Mouse (Mus musculus) MEL (cell line): ENCODE results near the gene Adcy4. TPM values are rescaled to one million over a fixed set of nuclear protein-coding genes. Genes with fewer than 3 reads are reported as not detected.

Experiments
- DNase-seq: peaks from one replicate; pipeline ENCODE4 v3.0.0; 2011; ENCODE audit warnings: low read depth, low spot score
- H3K27ac ChIP-seq: 2 replicates; pipeline ENCODE4 v1.5.1; 2012; ENCODE audit warnings: low read depth, mild to moderate bottlenecking, control low read depth, low read length, moderate library complexity; ENCODE audit not compliant: control insufficient read depth
- H3K27me3 ChIP-seq, 2 experiments: fragments of 150-350 bp in 1 of 2; sonication (generic) in 1 of 2; 2 replicates each; pipeline ENCODE4 v1.6.1; 2012; ENCODE audit warnings: low read length in 2 of 2, mild to moderate bottlenecking in 2 of 2, improper control_type of control experiment in 1 of 2, moderate library complexity in 1 of 2; ENCODE audit not compliant: insufficient read depth in 2 of 2, control insufficient read depth in 1 of 2
- H3K36me3 ChIP-seq, 2 experiments: 2 replicates each; pipeline ENCODE4 v1.6.1; 2012 to 2014; ENCODE audit warnings: low read length in 2 of 2, improper control_type of control experiment in 1 of 2, inconsistent platforms in 1 of 2, mild to moderate bottlenecking in 1 of 2; ENCODE audit not compliant: insufficient read depth in 2 of 2, control insufficient read depth in 1 of 2
- H3K4me1 ChIP-seq, 2 experiments: fragments of 150-350 bp in 1 of 2; sonication (generic) in 1 of 2; 2 replicates each; pipeline ENCODE4 v1.6.1; 2012; ENCODE audit warnings: low read length in 2 of 2, improper control_type of control experiment in 1 of 2, mild to moderate bottlenecking in 1 of 2; ENCODE audit not compliant: insufficient read depth in 2 of 2, control insufficient read depth in 1 of 2
- H3K4me3 ChIP-seq, 2 experiments: fragments of 150-350 bp in 1 of 2; sonication (generic) in 1 of 2; 2 replicates each; pipeline ENCODE4 v1.5.1; 2012; ENCODE audit warnings: low read depth in 2 of 2, low read length in 2 of 2, mild to moderate bottlenecking in 2 of 2, moderate library complexity in 2 of 2, control low read depth in 1 of 2, improper control_type of control experiment in 1 of 2; ENCODE audit not compliant: control insufficient read depth in 1 of 2, insufficient read depth in 1 of 2
- H3K79me2 ChIP-seq: 2 replicates; pipeline ENCODE4 v1.6.1; 2012; ENCODE audit warnings: mild to moderate bottlenecking, low read length, moderate library complexity; ENCODE audit not compliant: control insufficient read depth, poor library complexity, insufficient read depth
- H3K9ac ChIP-seq: 2 replicates; pipeline ENCODE4 v1.6.1; 2012; ENCODE audit warnings: low read depth, mild to moderate bottlenecking, control low read depth, low read length, moderate library complexity; ENCODE audit not compliant: control insufficient read depth, poor library complexity, severe bottlenecking
- H3K9me3 ChIP-seq: fragments of 150-350 bp; sonication (generic); replicated peaks from 2 replicates; pipeline ENCODE4 v1.6.1; 2012; ENCODE audit warnings: mild to moderate bottlenecking, low read length, improper control_type of control experiment, moderate library complexity; ENCODE audit not compliant: insufficient read depth
- BHLHE40 ChIP-seq: IDR thresholded peaks from 2 replicates; pipeline ENCODE4 v1.6.1; 2012; ENCODE audit warnings: low read depth, mild to moderate bottlenecking, inconsistent platforms, low read length, improper control_type of control experiment, borderline replicate concordance
- CTCF ChIP-seq, 3 experiments: IDR thresholded peaks in 2 of 3; conservative IDR thresholded peaks in 1 of 3; 2 replicates each; pipeline ENCODE4 v1.5.1; 2011 to 2012; ENCODE audit warnings: low read length in 3 of 3, low read depth in 2 of 3, mild to moderate bottlenecking in 2 of 3, improper control_type of control experiment in 1 of 3, inconsistent platforms in 1 of 3, mixed read lengths in 1 of 3, moderate library complexity in 1 of 3; ENCODE audit not compliant: control insufficient read depth in 1 of 3, insufficient read depth in 1 of 3, poor library complexity in 1 of 3, severe bottlenecking in 1 of 3
- E2F4 ChIP-seq: IDR thresholded peaks from 2 replicates; pipeline ENCODE4 v1.6.1; 2011; ENCODE audit warnings: low read depth, low read length, improper control_type of control experiment, borderline replicate concordance
- ELF1 ChIP-seq: IDR thresholded peaks from 2 replicates; pipeline ENCODE4 v1.6.1; 2014; ENCODE audit warnings: low read depth, mild to moderate bottlenecking, inconsistent platforms, low read length, improper control_type of control experiment, moderate library complexity
- ETS1 ChIP-seq: IDR thresholded peaks from 2 replicates; pipeline ENCODE4 v1.6.1; 2012; ENCODE audit warnings: low read depth, mild to moderate bottlenecking, inconsistent platforms, low read length, improper control_type of control experiment, moderate library complexity
- GATA1 ChIP-seq: IDR thresholded peaks from 2 replicates; pipeline ENCODE4 v1.6.1; 2011; ENCODE audit warnings: low read depth, low read length, improper control_type of control experiment
- HCFC1 ChIP-seq: IDR thresholded peaks from 2 replicates; pipeline ENCODE4 v1.6.1; 2012; ENCODE audit warnings: low read depth, mild to moderate bottlenecking, inconsistent platforms, low read length, improper control_type of control experiment, moderate library complexity
- JUND ChIP-seq: IDR thresholded peaks from 2 replicates; pipeline ENCODE4 v1.6.1; 2011; ENCODE audit warnings: low read depth, mild to moderate bottlenecking, improper control_type of control experiment, low read length
- MAFK ChIP-seq: IDR thresholded peaks from 2 replicates; pipeline ENCODE4 v1.6.1; 2011; ENCODE audit warnings: low read depth, mild to moderate bottlenecking, low read length, improper control_type of control experiment, borderline replicate concordance
- MAZ ChIP-seq: IDR thresholded peaks from 2 replicates; pipeline ENCODE4 v1.6.1; 2012; ENCODE audit warnings: low read depth, mild to moderate bottlenecking, inconsistent platforms, low read length, improper control_type of control experiment
- MXI1 ChIP-seq: IDR thresholded peaks from 2 replicates; pipeline ENCODE4 v1.6.1; 2011; ENCODE audit warnings: mild to moderate bottlenecking, low read depth, low read length, improper control_type of control experiment
- MYC ChIP-seq: IDR thresholded peaks from 2 replicates; pipeline ENCODE4 v1.6.1; 2011; ENCODE audit warnings: low read depth, mild to moderate bottlenecking, low read length, improper control_type of control experiment, moderate library complexity
- POLR2A ChIP-seq, 2 experiments: IDR thresholded peaks; 2 replicates each; pipeline ENCODE4 v1.6.1; 2011 to 2012; ENCODE audit warnings: low read length in 2 of 2, mild to moderate bottlenecking in 2 of 2, control low read depth in 1 of 2, improper control_type of control experiment in 1 of 2, low read depth in 1 of 2, moderate library complexity in 1 of 2; ENCODE audit not compliant: control insufficient read depth in 1 of 2, insufficient read depth in 1 of 2, poor library complexity in 1 of 2
- RAD21 ChIP-seq: IDR thresholded peaks from 2 replicates; pipeline ENCODE4 v1.6.1; 2011; ENCODE audit warnings: mild to moderate bottlenecking, low read depth, low read length, improper control_type of control experiment
- SIN3A ChIP-seq: IDR thresholded peaks from 2 replicates; pipeline ENCODE4 v1.6.1; 2012; ENCODE audit warnings: low read length, improper control_type of control experiment, inconsistent platforms
- SMC3 ChIP-seq: IDR thresholded peaks from 2 replicates; pipeline ENCODE4 v1.6.1; 2011; ENCODE audit warnings: low read depth, low read length, improper control_type of control experiment
- TBP ChIP-seq: IDR thresholded peaks from 2 replicates; pipeline ENCODE4 v1.8.0; 2011; ENCODE audit warnings: low read depth, low read length, improper control_type of control experiment
- TCF12 ChIP-seq: IDR thresholded peaks from 2 replicates; pipeline ENCODE4 v1.6.1; 2014; ENCODE audit warnings: low read depth, mild to moderate bottlenecking, inconsistent platforms, low read length, improper control_type of control experiment, moderate library complexity
- UBTF ChIP-seq: IDR thresholded peaks from 2 replicates; pipeline ENCODE4 v1.6.1; 2012; ENCODE audit warnings: low read depth, mild to moderate bottlenecking, inconsistent platforms, low read length, improper control_type of control experiment, moderate library complexity, borderline replicate concordance; ENCODE audit not compliant: insufficient read depth
- USF2 ChIP-seq, 2 experiments: IDR thresholded peaks; 2 replicates each; pipeline ENCODE4 v1.6.1; 2011 to 2012; ENCODE audit warnings: improper control_type of control experiment in 2 of 2, low read length in 2 of 2, borderline replicate concordance in 1 of 2, inconsistent platforms in 1 of 2, low read depth in 1 of 2, mild to moderate bottlenecking in 1 of 2; ENCODE audit not compliant: insufficient read depth in 1 of 2
- ZC3H11A ChIP-seq: IDR thresholded peaks from 2 replicates; pipeline ENCODE4 v1.6.1; 2012; ENCODE audit warnings: low read depth, mild to moderate bottlenecking, inconsistent platforms, low read length, improper control_type of control experiment
- ZMIZ1 ChIP-seq: IDR thresholded peaks from 2 replicates; pipeline ENCODE4 v1.6.1; 2012; ENCODE audit warnings: low read depth, mild to moderate bottlenecking, inconsistent platforms, low read length, improper control_type of control experiment, moderate library complexity
- polyA plus RNA-seq, 2 experiments: library from polyadenylated mRNA; stranded (reverse) in 1 of 2; unstranded in 1 of 2; fragments of >175 nt in 1 of 2; fragments of >200 nt in 1 of 2; gene quantifications; 2 replicates each; pipeline versions ENCODE4 v1.2.1 to v1.2.4; 2012; ENCODE audit warnings: low replicate concordance in 2 of 2, low read depth in 1 of 2; ENCODE audit not compliant: insufficient read length in 2 of 2, insufficient read depth in 1 of 2, missing spikeins in 1 of 2
- total RNA-seq: library from RNA; depleted of rRNA; stranded (reverse); fragments of 300-350 nt; gene quantifications from 2 replicates; pipeline ENCODE4 v1.2.3, GENCODE M21; 2012

Gene Adcy4
- total and polyA plus RNA-seq, 3 experiments = 0.19 to 0.35 TPM; not detected in 1

DNA sequence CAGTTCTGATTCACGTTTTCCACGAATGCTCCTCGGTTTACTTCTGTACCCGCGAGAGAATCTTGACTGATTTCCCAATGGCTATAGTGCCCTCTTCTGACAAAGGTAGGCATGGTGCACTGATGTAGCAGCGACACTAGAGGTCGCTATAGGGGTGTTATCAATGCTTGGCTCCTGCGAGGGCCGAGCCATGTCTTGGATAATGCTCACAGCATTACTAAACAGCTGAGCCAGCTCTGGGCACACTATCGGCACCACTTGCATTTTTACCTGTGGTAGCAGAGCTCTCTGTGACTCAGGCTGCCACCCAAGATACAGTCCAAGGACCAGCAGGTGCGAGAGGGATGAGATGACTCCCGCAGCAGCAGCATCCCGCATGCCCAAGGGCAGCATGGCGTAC lies 2.6 kb downstream of the Adcy4 start:
- Histone ChIP-seq H3K27me3 (no peaks in the 10 kb centered on the region), H3K79me2 (no peaks in the 10 kb centered on the region), H3K9ac (no peak overlapping the region), H3K4me1 (peaks cover 5 to 12% of the 10 kb centered on the region in 2 experiments; a peak in 3 of 4 replicates), H3K36me3 (peaks cover 0 to 7% of the 10 kb centered on the region in 2 experiments; a peak in 2 of 4 replicates), H3K27ac (no peak overlapping the region), H3K4me3 (no peak overlapping the region), H3K9me3 (no peaks in the 10 kb centered on the region)
- DNase-seq = peak; percentile 86
- TF ChIP-seq TBP = peak; percentile 53; the same call in 1 of the 2 replicates
- no peak for TF ChIP-seq ZMIZ1
- no peak for TF ChIP-seq E2F4
- 0 out of 2 replicates have a peak, but pooled peaks have one; percentile 6 for TF ChIP-seq ELF1
- TF ChIP-seq POLR2A (IDR thresholded peaks at IDR 0.05; ENCODE audit: control insufficient read depth in 1 of 2, insufficient read depth in 1 of 2, low read depth in 1 of 2, low read length in 2 of 2, poor library complexity in 1 of 2) = no peak
- peak; percentile 59 for TF ChIP-seq HCFC1
- 0 out of 2 replicates have a peak, but pooled peaks have one; percentile 57 for TF ChIP-seq MYC
- TF ChIP-seq MAFK = no peak
- TF ChIP-seq GATA1 = peak; percentile 57
- peak; percentile 29; the same call in 1 of the 2 replicates for TF ChIP-seq ETS1
- 0 out of 2 replicates have a peak, but pooled peaks have one; percentile 27 for TF ChIP-seq TCF12
- 0 out of 2 replicates have a peak, but pooled peaks have one; percentile 26 for TF ChIP-seq MAZ
- TF ChIP-seq CTCF (IDR thresholded peaks at IDR 0.05 in 2 of 3, conservative IDR thresholded peaks at IDR 0.05 in 1 of 3; ENCODE audit: control insufficient read depth in 1 of 3, insufficient read depth in 1 of 3, low read depth in 2 of 3, low read length in 3 of 3, poor library complexity in 1 of 3, severe bottlenecking in 1 of 3) = peak in 2 of 3 experiments; percentile 98 to 99; a peak in 5 of 6 replicates
- peak; percentile 83 for TF ChIP-seq SIN3A
- TF ChIP-seq MXI1 = 0 out of 2 replicates have a peak, but pooled peaks have one; percentile 49
- TF ChIP-seq RAD21 = peak; percentile 90
- TF ChIP-seq UBTF = no peak
- TF ChIP-seq USF2 (IDR thresholded peaks at IDR 0.05; ENCODE audit: borderline replicate concordance in 1 of 2, insufficient read depth in 1 of 2, low read depth in 1 of 2, low read length in 2 of 2) = no peak
- peak; percentile 94 for TF ChIP-seq ZC3H11A
- TF ChIP-seq SMC3 = peak; percentile 96
- TF ChIP-seq BHLHE40 = peak; percentile 61
- TF ChIP-seq JUND = no peak
